Mouse (Mus musculus): ENCODE data around the gene Fam126a.

DNA sequence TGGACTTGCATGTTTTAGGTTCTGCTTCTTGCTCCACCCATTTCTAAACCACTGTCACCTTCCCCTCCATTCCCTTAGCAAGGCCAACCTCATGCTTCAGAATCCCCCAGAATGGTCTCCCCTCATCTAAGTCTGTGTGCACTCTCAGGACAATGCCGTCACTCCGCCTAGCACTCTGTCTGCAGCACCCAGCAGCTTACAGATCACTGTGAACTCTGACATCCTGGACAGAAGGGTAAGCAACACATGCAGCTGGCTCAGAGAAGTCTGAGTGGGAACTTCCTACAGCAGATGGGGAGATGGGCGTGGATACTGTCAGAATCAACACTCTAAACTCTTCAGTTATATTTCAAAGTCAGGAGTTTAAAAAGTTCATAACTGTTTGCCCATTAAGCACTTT is 5.5 kb downstream of the Fam126a start:
- TF ChIP-seq POLR2A (IDR thresholded peaks at IDR 0.05; ENCODE audit: low read depth, low read length): no peak
- TF ChIP-seq CTCF (IDR thresholded peaks at IDR 0.05; ENCODE audit: borderline replicate concordance, insufficient read depth, low read length): no peak
